Mouse (Mus musculus) c-Kit-negative CD71-positive TER-119-positive erythroid progenitor cells, embryonic 14.5 days (primary cell): ENCODE results near the gene Egfr.

Source experiments
- DNase-seq: peaks from one replicate; pipeline ENCODE4 v3.0.0-alpha.2; 2013; ENCODE audit warnings: low read depth, low spot score

Gene Egfr

DNA sequence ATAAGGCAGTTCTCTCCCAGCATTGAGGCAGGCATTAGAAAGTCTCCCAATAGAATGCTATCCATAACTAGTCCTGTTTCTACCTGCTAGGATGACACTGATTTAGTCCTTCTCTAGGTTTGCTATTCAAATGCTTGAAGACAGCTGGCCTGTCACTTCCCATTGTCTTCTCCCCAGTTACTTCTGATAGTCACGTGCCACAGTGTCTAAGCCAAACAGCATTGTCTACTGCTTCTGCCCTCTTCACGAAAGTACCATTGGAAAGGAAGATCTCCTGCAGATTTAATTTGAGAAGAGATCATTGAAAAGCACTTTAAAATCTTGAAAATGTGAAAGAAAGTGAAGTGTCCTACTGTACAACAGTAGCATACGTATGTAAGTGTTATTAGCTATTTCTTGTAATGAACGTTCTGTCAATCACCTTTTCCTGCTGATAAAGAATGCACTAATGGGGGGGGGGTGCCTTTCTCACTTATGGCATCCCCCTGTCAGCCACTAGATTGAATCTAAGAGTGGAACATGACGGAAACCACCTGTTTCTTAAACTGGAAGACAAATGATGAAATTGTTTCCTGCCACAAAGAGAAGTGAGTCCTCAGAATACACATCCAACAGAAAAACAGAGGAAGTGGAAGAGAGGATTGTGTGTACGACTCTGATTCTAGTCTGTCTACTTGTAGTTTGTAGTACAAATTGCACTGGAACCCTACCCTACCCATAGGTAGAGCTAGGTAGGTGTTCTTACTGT lies 204.3 kb downstream of the Egfr start:
- no peak for DNase-seq

DNA sequence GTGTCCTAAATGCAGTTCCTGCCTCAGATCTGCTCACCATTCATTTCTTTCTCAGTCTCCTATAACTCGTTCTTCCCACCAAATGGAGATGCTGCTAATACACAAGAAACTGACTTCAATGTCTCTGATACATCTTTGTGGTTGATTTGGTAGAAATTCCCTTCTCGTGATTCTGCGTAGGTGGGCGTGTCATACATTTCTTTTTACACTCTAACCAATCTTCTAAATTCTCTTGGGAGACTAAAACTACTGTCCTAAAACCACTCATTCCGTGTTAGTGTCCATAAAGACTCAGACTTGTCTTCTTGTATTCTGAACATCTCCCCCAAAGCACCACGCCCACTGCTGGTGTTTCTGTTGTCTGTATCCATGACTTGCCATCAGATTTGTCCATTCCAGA lies 205.0 kb downstream of the Egfr start:
- DNase-seq, result no peak

DNA sequence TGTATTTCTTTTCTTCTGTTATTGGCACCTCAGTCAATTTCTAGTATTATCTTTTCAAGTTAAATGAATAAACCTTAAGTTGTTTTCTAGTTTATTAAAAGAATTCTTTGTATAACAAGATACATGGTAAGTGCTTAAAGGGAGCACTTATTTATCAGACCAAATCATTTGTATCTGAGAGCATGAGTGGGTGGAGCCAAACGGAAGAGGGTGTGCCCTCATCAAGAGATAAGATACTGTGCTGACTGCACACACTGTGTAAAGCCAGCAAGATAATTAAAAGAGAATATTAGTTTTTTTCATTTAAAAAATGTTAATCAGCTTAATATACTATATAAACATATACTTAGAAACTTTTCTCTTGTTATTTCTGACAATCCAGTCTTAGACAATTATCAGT lies 206.5 kb downstream of the Egfr start:
- peak; percentile 25 for DNase-seq
